Mouse (Mus musculus) lung, postnatal 0 days (tissue): ENCODE data around the gene Gpalpp1.

Experiments
- CTCF ChIP-seq: IDR thresholded peaks from 2 replicates; pipeline ENCODE4 v1.5.1; 2016; ENCODE audit warnings: antibody characterized with exemption, mild to moderate bottlenecking
- EP300 ChIP-seq: IDR thresholded peaks from 2 replicates; pipeline ENCODE4 v1.6.1; 2016; ENCODE audit warnings: antibody characterized with exemption, mild to moderate bottlenecking, control low read depth

GRCm38 (mm10) chr14:76043251-76044163, 67.1 kb downstream of the Gpalpp1 start:
- TF ChIP-seq CTCF, result no peak
- no peak for TF ChIP-seq EP300
